Mouse (Mus musculus) hindbrain, embryonic 10.5 days (tissue): ENCODE results near the gene Atg16l1. TPM values are rescaled to one million over a fixed set of nuclear protein-coding genes. Genes with fewer than 3 reads are reported as not detected.

Experiments
- DNase-seq: peaks from one replicate; pipeline ENCODE4 v3.0.0-alpha.2; 2017; ENCODE audit warnings: low spot score
- H3K27ac ChIP-seq: fragments of 300-500 bp; sonication (generic); 2 replicates; pipeline ENCODE4 v1.5.1; 2016; ENCODE audit warnings: mild to moderate bottlenecking, moderate library complexity
- H3K27me3 ChIP-seq: fragments of 300-500 bp; sonication (generic); 2 replicates; pipeline ENCODE4 v1.6.1; 2016; ENCODE audit warnings: mild to moderate bottlenecking; ENCODE audit not compliant: poor library complexity, insufficient read depth, severe bottlenecking
- H3K36me3 ChIP-seq: fragments of 300-500 bp; sonication (generic); 2 replicates; pipeline ENCODE4 v1.6.1; 2016; ENCODE audit warnings: mild to moderate bottlenecking, moderate library complexity
- H3K4me1 ChIP-seq: fragments of 300-500 bp; sonication (generic); replicated peaks from 2 replicates; pipeline ENCODE4 v1.6.1; 2016; ENCODE audit warnings: mild to moderate bottlenecking
- H3K4me3 ChIP-seq: fragments of 300-500 bp; sonication (generic); 2 replicates; pipeline ENCODE4 v1.5.1; 2016; ENCODE audit warnings: mild to moderate bottlenecking, moderate library complexity
- H3K9me3 ChIP-seq: fragments of 300-500 bp; sonication (generic); 2 replicates; pipeline ENCODE4 v1.6.1; 2016; ENCODE audit warnings: mild to moderate bottlenecking, moderate library complexity
- WGBS: fragments of 180-500 bp; shearing (Covaris S2); methylation state at CpG from one replicate; pipeline ENCODE4 v1.1.7; 2016; 5-methylcytosine and 5-hydroxymethylcytosine counted together
- polyA plus RNA-seq: library from polyadenylated mRNA; unstranded; fragments of >200 nt; fragmentation: Nextera tagmentation; extraction: Ambion mirVana; gene quantifications from 2 replicates; pipeline ENCODE4 v1.2.1, GENCODE M21; 2016

The Atg16l1 gene
- polyA plus RNA-seq, 1 experiment from 2014 or later: 41.2 TPM

DNA sequence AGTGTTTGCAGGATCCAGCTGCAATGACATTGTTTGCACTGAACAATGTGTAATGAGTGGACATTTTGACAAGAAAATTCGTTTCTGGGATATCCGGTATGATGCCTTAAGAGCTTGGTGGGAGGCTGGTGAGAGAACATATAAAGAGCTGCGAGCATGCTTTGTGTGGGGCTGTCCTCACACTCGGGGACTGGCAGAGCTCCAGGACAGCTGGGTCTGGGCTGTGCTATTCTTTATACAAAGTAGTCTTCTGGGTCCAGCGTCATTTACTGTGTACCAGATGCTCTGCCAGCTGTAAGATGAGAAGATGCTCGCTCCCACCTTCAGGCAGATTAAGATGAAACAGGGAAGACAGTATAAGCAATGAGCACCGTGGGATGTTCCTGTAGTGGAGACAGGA, 30.6 kb downstream of the Atg16l1 start:
- H3K4me1 ChIP-seq: no peaks in the 10 kb centered on the region
- H3K36me3 ChIP-seq: peaks cover 93% of the 10 kb centered on the region
- 88% methylated on average over 7 of the region's 7 CpGs for WGBS
- DNase-seq: no peak
- H3K4me3 ChIP-seq: no peak overlapping the region
- no peaks in the 10 kb centered on the region for H3K27me3 ChIP-seq
- H3K27ac ChIP-seq: no peak overlapping the region
- no peaks in the 10 kb centered on the region for H3K9me3 ChIP-seq

DNA sequence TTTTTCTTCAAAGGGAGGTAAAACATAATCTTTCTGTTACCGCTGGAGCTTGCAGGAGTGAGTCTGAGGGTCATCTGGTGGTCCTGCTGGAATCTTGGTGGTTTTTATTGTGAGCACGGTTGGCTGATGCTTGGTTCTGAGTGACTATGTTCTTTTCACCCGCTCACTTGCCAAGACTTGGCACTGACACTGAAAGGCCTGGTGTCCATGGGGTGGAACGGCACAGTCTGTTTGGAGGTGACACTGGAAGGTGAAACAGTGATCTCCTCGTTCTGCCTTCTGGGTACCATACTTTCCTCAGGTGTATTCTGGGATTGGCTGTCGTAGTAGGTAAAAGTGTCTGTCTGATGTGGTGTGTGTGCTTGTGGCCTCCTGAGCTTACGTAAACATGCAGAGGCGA, 34.0 kb downstream of the Atg16l1 start:
- H3K27ac ChIP-seq: no peak overlapping the region
- peaks cover 93% of the 10 kb centered on the region for H3K36me3 ChIP-seq
- H3K4me3 ChIP-seq: no peak overlapping the region
- H3K27me3 ChIP-seq: no peaks in the 10 kb centered on the region
- H3K9me3 ChIP-seq: no peaks in the 10 kb centered on the region
- 95% methylated on average over 8 of the region's 8 CpGs for WGBS
- no peaks in the 10 kb centered on the region for H3K4me1 ChIP-seq
- DNase-seq: no peak

DNA sequence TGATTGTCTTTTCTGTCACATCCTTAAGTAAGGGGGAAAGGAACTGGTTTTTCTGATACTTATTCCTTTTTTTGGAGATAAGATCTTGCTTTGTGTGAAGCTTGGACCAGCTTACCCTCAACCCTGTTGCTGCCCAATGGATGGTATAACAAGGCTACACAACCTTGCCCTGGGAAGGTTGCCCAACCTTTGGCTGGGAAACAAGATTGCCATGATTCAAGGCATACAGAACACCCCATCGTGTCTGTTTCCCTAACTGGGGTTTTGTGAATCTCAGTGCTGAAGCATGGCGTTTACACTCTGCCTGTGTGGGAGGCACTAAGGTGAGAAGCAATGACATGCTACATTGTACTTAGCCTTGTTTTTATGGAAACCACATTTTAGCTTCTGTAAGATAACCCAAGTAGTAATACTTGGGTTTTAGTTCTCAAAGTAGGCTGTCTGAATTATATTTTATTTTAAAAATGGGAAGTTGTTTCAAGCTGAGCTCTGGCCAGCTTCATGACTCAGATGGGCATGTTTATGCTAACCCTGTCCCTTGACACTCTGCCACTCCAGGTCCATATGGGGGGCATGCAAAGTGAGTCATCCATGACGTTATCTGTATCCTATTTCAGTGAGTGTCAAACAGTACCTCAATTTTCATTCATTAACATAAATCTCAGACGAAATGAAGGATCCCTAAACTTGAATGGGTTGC, 36.9 kb downstream of the Atg16l1 start:
- 83% methylated on average over 4 of the region's 4 CpGs for WGBS
- H3K27me3 ChIP-seq: no peaks in the 10 kb centered on the region
- no peak overlapping the region for H3K4me3 ChIP-seq
- H3K9me3 ChIP-seq: no peaks in the 10 kb centered on the region
- no peak for DNase-seq
- H3K36me3 ChIP-seq: peaks cover 73% of the 10 kb centered on the region
- no peak overlapping the region for H3K27ac ChIP-seq
- H3K4me1 ChIP-seq: no peaks in the 10 kb centered on the region

DNA sequence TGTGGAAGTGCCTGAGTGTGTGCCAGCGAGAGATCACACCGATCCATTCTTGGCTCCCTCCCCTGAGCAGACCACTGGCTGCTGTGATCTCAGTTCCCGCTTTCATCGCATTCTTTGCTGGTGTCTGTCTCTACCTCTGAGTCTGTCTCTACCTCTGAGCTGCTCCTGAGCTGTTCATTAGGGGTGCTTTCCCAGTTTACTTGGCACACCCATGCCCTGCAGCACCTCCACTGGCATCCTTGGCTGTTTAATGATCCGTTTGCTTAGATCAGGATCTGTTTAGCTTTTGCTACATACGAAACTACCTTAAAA, 37.4 kb downstream of the Atg16l1 start:
- no peak for DNase-seq
- H3K36me3 ChIP-seq: peaks cover 68% of the 10 kb centered on the region

DNA sequence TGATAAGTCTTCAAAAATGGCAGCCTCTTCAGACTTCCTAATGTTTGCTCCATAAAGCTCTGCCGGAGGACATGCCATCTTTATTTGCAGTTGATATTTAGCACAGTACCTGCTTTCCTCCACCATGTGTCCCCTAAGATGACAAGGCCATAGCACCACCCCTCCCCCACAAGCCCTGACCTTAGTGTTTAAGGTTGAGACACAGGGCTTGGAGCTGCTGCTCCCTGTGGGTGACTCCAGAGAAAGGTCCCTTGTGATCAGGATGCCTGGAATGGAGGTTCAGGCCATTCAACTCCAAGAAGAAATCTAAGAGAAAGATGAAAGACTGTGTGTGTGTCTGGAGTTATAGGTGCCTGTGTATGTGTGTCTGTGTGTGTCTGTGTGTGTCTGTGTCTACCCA, 42.0 kb downstream of the Atg16l1 start:
- Histone ChIP-seq H3K27me3 (no peaks in the 10 kb centered on the region), H3K4me1 (no peaks in the 10 kb centered on the region), H3K4me3 (no peak overlapping the region), H3K27ac (no peak overlapping the region), H3K36me3 (peaks cover 29% of the 10 kb centered on the region), H3K9me3 (no peaks in the 10 kb centered on the region)
- DNase-seq: no peak
- WGBS: 97% methylated on average over 1 of the region's 1 CpGs

More for the DNA sequence above, 37.4 kb downstream of the Atg16l1 start:
- no peak overlapping the region for H3K4me3 ChIP-seq
- no peaks in the 10 kb centered on the region for H3K4me1 ChIP-seq
- no peaks in the 10 kb centered on the region for H3K9me3 ChIP-seq
- H3K27ac ChIP-seq: no peak overlapping the region
- no peaks in the 10 kb centered on the region for H3K27me3 ChIP-seq
- WGBS: 91% methylated on average over 6 of the region's 6 CpGs

DNA sequence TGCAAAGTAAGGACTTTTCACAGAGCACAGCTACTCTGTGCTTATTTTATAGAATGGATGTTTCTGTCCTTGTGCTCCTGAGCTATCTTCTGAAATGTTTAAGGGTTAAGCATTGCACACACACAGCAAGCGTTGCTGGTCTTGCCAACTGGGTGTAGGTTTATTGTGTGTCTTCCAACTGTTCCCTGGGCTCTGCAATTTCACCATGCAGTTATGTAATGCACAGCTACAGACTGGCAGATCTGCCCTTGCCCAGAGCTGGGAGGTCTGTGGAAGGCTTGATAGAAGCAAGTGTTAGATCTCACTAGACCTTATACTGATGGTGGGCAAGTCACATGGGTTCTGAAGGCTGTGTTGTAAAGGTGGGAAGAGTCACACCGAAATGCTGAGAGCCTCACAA, 42.6 kb downstream of the Atg16l1 start:
- peaks cover 23% of the 10 kb centered on the region for H3K36me3 ChIP-seq
- H3K4me3 ChIP-seq: no peak overlapping the region
- no peaks in the 10 kb centered on the region for H3K4me1 ChIP-seq
- no peaks in the 10 kb centered on the region for H3K9me3 ChIP-seq
- WGBS: 88% methylated on average over 2 of the region's 2 CpGs
- H3K27me3 ChIP-seq: no peaks in the 10 kb centered on the region
- no peak for DNase-seq
- no peak overlapping the region for H3K27ac ChIP-seq

DNA sequence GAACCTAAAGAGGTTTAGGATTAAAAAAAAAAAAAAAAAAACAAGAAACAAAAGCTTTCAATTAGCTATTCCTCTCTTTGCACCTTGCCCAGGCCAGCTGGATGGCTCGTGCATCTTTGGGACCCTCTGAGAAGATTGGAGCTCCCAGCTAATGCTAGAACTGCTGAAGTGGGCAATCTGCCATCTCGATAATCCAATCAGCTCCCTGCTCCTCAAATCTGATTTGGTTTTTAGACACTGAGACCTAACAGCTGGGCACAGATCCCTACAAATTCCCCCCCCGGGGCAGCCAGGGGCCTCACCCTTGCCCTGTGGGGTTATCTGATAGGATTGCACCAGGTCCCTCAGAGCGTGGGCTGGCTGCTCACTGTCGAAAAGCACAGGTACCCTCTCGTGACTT, 47.9 kb downstream of the Atg16l1 start, which contains the start of gene Sag:
Gene Sag (plus strand): TSS at position 105 of the 400 bp plus-strand sequence.
- WGBS: 83% methylated on average over 6 of the region's 6 CpGs
- no peaks in the 10 kb centered on the region for H3K9me3 ChIP-seq
- no peak within 1 kb of the TSS for H3K4me3 ChIP-seq
- no peaks in the 10 kb centered on the region for H3K4me1 ChIP-seq
- DNase-seq: no peak
- H3K36me3 ChIP-seq: no peaks in the 10 kb centered on the region
- H3K27ac ChIP-seq: no peak within 1 kb of the TSS
- no peaks in the 10 kb centered on the region for H3K27me3 ChIP-seq

DNA sequence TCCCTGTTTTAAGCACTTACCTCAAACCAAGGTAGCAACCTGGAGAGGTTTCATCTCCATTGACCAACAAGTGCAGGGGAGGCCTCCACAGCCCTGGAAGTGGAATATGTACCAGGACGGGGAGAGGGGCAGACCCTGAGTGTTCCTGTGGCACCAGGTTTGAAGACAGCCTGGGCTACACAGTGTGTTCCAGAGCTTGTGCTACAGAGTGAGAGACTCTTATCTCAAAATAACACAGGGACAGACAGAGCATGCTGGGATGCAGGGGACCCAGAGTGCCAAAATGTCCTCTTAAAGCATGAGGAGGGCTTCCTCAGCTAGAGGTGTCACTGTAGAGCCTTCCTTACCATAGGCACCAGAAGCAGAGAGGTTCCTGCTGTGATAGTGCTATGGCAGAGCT, 52.1 kb downstream of the Atg16l1 start:
- Histone ChIP-seq H3K27me3 (no peaks in the 10 kb centered on the region), H3K4me3 (no peak overlapping the region), H3K4me1 (no peaks in the 10 kb centered on the region), H3K36me3 (no peaks in the 10 kb centered on the region), H3K9me3 (0 out of 2 replicates have a peak, but pooled peaks cover 5% of the 10 kb centered on the region), H3K27ac (no peak overlapping the region)
- 84% methylated on average over 1 of the region's 1 CpGs for WGBS
- DNase-seq: no peak

DNA sequence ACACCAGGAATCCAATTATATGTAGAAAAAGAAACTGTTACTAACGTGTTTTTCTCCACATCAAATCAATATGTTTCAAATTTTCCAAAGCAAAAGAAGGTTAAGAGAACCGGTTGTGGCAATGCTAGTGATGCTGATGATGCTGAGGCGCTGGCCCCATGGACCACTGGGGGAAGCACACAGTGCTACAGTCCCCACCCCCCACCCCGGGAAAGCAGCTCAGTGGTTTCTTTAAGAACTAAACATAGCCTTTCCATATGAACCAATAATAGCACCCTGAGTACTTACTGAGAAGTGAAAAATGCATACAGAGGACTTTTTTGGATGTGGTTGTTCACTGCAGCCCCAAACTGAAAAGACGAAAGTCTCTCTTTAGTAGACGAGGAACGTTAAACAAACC, 55.7 kb downstream of the Atg16l1 start:
- no peak for DNase-seq
- Histone ChIP-seq H3K9me3 (0 out of 2 replicates have a peak, but pooled peaks cover 5% of the 10 kb centered on the region), H3K4me1 (0 out of 2 replicates have a peak, but pooled peaks cover 4% of the 10 kb centered on the region), H3K27me3 (no peaks in the 10 kb centered on the region), H3K36me3 (no peaks in the 10 kb centered on the region), H3K4me3 (no peak overlapping the region), H3K27ac (no peak overlapping the region)
- WGBS: 92% methylated on average over 7 of the region's 7 CpGs

DNA sequence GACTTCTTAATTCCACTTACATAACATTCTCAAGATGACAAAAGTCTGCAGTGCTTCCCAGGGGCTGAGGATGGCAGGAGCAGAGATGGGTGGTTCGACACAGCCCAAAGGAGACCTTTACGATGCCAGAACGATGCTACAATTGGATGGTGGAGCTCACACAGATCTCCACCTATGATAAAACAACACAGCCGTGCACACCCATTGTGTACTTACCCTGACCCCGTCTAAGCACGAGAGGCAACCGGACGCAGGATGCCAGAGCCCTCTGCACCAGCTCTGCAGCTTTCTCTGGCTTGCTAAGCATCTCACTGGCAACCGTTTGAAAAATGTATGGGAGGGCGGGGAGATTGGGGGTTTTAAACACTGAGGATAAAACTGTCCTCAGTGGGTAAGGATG, 56.4 kb downstream of the Atg16l1 start:
- Histone ChIP-seq H3K4me1 (0 out of 2 replicates have a peak, but pooled peaks cover 4% of the 10 kb centered on the region), H3K36me3 (no peaks in the 10 kb centered on the region), H3K4me3 (no peak overlapping the region), H3K9me3 (0 out of 2 replicates have a peak, but pooled peaks cover 5% of the 10 kb centered on the region), H3K27me3 (no peaks in the 10 kb centered on the region), H3K27ac (no peak overlapping the region)
- no peak for DNase-seq
- 87% methylated on average over 10 of the region's 10 CpGs for WGBS

DNA sequence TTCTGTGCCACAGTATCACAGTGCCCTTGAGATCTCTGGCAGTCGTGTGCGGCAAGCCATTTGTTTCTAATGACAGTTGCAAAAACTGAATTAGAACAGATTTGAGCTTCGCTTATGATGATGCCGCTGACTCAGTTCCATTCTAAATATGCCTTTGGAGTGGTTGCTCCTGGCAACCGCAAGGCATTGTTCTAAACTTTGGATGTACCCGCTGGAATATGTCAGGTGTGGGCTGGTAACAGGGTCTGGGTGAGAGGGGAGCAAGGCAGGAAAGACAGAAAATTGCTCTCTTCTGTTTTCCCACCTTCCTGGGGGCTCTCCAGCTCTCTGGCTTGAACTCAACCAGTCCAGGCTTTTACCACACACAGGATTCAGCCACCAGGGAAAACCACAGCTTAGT, 57.5 kb downstream of the Atg16l1 start:
- 0 out of 2 replicates have a peak, but pooled peaks cover 5% of the 10 kb centered on the region for H3K9me3 ChIP-seq
- DNase-seq: no peak
- WGBS: 88% methylated on average over 6 of the region's 6 CpGs
- no peaks in the 10 kb centered on the region for H3K27me3 ChIP-seq
- H3K4me3 ChIP-seq: no peak overlapping the region
- H3K36me3 ChIP-seq: no peaks in the 10 kb centered on the region
- H3K4me1 ChIP-seq: 0 out of 2 replicates have a peak, but pooled peaks cover 4% of the 10 kb centered on the region
- H3K27ac ChIP-seq: no peak overlapping the region

DNA sequence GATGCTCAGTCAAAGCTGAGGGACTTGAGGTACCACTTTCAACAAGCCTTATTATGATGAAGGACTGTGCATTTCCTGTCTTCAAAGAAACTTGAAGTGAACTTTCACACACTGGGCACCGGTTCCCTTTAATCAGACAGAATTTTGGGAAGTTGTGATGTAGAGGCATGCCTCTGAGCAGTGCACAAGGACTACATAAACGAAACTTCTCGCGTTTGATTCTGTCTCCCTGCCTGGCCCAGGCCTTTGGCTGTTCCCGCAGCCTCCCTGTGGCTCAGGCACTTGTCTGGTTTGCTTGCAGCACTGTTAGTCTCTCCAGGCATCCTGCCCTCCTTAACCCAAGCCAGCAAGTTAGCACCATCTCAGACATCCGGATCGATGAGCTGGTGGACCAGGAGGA, 58.0 kb downstream of the Atg16l1 start:
- no peak overlapping the region for H3K27ac ChIP-seq
- 0 out of 2 replicates have a peak, but pooled peaks cover 4% of the 10 kb centered on the region for H3K4me1 ChIP-seq
- 0 out of 2 replicates have a peak, but pooled peaks cover 5% of the 10 kb centered on the region for H3K9me3 ChIP-seq
- no peak overlapping the region for H3K4me3 ChIP-seq
- WGBS: 83% methylated on average over 7 of the region's 7 CpGs
- no peaks in the 10 kb centered on the region for H3K27me3 ChIP-seq
- H3K36me3 ChIP-seq: no peaks in the 10 kb centered on the region
- no peak for DNase-seq

DNA sequence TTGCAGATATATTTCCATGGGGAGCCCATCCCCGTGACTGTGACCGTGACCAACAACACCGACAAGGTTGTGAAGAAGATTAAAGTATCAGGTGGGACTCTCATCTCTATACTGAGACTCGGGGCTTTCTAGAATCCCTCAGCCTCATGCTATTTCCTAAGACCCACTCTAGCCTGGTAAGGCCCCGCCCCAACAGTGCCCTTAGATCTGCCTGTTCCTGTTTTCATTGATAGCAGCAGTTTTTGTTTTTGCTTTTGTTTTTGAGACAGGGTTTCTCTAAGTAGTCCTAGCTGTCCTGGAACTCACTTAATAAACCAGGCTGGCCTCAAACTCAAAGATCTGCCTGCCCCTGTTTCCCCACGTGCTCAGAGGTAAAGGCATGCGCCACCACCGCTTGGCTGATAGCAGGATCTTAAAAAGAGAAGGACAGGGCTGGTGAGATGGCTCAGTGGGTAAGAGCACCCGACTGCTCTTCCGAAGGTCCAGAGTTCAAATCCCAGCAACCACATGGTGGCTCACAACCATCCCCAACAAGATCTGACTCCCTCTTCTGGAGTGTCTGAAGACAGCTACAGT, 68.8 kb downstream of the Atg16l1 start:
- Histone ChIP-seq H3K9me3 (no peaks in the 10 kb centered on the region), H3K4me1 (peaks cover 10% of the 10 kb centered on the region), H3K4me3 (no peak overlapping the region), H3K36me3 (no peaks in the 10 kb centered on the region), H3K27ac (no peak overlapping the region), H3K27me3 (no peaks in the 10 kb centered on the region)
- WGBS: 90% methylated on average over 10 of the region's 10 CpGs
- no peak for DNase-seq
